Mouse (Mus musculus) spleen, adult 12 weeks (tissue): Measurements from ENCODE around the gene Gpa33.

Source experiments
- DNase-seq: peaks from one replicate; pipeline ENCODE4 v3.0.0; 2022; ENCODE audit warnings: low spot score

Gene Gpa33

DNA sequence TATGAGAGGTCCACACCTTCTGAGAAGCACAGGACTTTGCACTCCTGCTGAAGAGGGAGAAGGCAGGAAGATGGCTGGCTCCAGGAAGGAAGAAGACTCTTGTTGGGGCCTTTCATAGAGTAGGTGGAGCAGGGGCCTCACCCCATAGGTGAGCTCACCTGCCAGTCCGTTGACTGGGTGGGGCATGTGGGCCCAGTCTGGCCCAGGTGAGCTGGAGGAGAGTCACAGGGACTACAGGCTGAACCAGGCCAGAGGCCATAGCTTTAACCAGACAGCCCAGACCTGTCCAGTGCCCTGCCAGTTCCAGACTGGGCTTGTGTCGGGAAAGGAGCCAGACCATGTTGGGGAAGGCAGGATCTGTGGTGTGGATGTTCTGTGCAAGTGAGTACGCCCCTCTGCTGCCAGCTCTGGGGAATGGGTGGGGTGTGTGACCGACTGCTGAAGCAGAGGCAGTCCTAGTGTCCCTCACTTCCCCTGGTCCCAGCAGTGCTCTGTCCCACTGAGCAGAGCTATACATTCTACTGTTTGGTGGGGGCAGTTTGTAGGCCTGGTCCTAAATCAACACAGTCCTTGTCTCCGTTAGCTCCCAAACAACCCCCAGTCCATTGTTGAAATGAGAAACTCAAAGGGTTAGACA lies at the start of gene Gpa33:
Gpa33 (plus strand) TSS at position 15 of the 637 bp plus-strand sequence.
- DNase-seq, result no peak

DNA sequence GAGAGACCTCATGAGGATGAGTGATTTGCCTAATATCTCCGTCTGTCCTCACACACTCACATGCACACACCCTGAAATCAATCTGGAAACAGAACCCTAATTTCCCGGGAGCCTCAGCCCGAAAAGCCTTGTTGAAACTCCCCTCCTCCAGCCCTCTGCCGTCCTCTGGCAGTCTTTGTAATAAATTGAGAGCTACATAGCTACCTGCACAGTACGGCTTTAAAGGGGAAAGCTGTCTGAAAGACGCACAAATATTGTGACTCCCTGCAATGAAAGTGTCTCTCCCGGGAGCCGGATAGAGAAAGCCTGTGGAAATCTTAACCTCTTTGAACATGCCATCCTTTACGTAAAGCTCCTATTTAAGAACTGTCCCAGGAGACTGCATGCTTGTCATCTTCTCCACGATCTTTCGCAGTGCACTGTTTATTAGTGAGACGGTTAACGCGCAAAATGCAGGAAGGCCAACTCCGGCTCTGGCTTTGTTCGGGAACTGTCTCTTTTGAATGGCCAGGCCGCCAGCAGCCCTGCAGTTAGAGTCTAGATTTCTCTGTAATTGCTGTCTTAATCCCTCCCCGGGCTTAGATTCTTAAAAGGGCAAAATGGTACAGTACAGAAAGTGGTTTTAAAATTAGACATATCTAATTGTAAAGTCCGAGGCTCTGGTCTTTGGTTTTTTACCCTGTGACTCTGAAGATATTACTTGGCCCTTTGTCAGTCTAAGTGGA lies 41.4 kb upstream of the Gpa33 start:
- no peak for DNase-seq

- DNase-seq, result no peak
These were observed 40.7 kb upstream of the Gpa33 start for GRCm38 (mm10) chr1:166089337-166089736.

GRCm38 (mm10) chr1:166089739-166090138 lies 40.3 kb upstream of the Gpa33 start:
- no peak for DNase-seq

DNA sequence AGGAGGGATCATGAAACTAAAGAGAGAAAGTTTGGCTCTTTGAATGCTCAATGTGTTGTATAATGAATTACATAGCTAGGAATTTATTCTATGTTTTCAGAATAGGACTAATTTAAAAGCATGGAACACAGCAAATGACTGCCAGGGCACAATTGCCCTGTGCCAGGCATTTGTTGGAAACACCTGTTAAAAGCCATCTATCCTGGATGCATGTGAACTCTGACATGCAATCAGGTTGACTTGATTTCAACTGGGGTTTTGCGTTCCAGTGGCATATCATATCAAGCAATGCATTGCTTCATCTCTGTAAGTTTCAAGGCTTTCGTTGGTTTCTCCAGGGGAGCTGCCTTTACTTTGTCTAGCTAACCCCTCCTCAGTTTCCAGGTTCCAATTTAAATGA lies 39.7 kb upstream of the Gpa33 start:
- DNase-seq, result no peak

- DNase-seq, result no peak
These were observed 35.6 kb upstream of the Gpa33 start for GRCm38 (mm10) chr1:166094462-166094861.

GRCm38 (mm10) chr1:166098120-166098519 lies 31.9 kb upstream of the Gpa33 start:
- DNase-seq, result no peak

DNA sequence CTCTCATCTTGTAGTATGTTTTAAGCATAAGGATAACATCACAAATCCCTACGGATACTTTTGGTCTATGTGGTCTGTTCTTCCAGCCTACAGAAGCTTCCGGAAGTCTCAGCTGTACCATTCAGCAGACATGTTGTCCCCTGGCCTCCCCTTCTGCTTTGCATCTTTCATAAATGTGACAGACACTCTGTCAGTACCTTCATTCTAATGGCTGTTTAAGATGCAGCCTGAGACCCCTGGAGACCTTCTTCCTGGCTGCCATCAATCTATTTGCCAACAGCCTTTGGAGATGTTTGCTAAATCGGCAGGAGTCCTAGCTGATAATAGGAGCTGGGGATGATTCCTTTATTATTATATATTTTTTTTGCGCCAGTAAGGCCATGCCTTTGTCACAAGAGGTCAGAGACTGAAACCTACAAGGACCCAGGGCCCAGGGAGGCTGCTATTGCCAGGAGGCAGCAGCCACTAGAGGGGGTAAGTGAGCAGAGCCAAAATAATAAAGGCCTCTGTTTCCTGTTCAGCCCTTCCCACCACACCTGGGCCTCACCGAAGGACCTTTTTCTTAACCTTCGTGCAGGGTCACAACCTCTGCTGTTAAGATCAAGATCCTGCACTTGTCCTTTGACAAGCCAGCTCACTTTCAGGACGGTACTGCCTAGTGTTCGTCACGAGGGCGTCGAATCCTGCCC lies 27.0 kb upstream of the Gpa33 start:
- no peak for DNase-seq

GRCm38 (mm10) chr1:166104858-166105257 lies 25.2 kb upstream of the Gpa33 start:
- no peak for DNase-seq

- DNase-seq, result no peak
These were observed 24.6 kb upstream of the Gpa33 start for GRCm38 (mm10) chr1:166105464-166105863.

- DNase-seq, result no peak
These were observed 15.1 kb upstream of the Gpa33 start for GRCm38 (mm10) chr1:166114986-166115385.

DNA sequence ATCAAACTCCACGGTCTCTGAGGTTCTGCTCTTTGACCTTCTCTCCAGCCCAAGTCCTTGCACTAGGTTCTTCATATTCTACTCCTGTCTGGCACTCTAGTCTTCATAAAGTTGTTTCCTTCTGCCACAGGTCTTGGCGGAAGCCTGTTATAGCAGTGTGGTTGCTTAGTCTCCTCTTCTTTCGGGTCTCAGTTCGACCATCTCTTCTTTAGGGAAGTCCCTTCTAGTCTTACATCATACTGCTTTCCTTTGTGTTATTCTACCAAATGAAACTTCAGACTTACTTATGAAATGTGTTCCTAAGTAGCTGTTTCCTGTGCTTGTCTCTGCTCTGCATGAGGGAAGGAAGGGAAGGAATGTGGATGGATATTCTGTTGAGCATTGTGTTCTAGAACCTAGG lies 14.3 kb upstream of the Gpa33 start:
- DNase-seq, result no peak

DNA sequence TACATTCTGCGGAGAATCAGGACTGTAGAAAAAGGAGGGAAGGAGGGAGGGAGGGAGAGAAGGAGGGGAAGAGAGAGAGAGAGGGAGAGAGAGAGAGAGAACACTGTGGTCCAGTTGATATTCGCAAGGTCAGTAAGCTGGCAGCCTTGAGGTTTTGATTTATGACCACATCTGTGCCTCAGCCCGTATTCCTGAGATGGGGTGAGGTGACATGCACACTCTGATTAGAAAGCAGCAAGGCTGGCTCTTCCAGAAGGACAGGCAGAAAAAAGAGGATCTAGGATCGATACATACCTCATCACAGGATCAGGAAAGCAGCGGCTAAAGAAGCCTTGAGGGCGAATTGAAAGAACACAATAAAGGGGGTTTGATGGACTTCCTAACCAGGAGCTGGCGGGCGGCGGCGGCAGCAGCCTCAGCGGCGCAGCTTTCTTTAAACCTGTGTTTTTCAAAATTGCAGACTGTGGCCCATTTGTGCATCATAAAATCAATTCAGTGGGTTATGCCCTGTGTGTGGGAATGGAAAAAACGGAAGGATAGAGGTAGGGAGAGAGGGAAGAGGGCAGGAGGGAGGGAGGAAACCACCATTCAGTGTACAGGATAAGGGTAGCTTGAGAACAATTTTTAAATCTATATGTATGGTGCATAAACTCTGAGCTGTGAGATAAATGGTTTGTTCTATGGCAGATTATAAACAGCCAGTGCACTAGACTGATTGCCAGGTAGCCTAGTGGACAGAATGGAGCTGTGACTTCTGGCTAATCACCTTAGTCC lies 12.0 kb upstream of the Gpa33 start:
- no peak for DNase-seq

- no peak for DNase-seq
These were observed 7.9 kb upstream of the Gpa33 start for GRCm38 (mm10) chr1:166122114-166122513.

DNA sequence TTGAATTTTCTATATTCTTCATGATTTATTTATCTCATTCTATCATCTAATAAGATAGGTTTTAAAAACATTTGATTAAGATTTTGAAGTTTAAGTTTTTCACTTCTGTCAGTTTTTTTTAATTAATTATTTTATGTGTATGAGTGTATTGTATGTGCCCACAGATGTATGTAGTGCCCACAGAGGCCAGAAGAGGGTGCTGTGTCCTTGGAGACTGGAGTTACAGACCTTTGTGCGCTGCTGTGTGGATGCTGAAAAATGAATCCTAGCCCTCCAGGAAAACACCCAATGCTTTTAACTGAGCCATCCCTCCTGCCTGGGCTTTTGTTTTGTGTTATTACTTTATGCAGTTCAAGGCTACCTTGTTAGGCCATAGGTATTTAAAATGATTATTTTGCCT lies 7.0 kb upstream of the Gpa33 start:
- DNase-seq, result no peak

- no peak for DNase-seq
These were observed 6.3 kb upstream of the Gpa33 start for GRCm38 (mm10) chr1:166123751-166124150.

DNA sequence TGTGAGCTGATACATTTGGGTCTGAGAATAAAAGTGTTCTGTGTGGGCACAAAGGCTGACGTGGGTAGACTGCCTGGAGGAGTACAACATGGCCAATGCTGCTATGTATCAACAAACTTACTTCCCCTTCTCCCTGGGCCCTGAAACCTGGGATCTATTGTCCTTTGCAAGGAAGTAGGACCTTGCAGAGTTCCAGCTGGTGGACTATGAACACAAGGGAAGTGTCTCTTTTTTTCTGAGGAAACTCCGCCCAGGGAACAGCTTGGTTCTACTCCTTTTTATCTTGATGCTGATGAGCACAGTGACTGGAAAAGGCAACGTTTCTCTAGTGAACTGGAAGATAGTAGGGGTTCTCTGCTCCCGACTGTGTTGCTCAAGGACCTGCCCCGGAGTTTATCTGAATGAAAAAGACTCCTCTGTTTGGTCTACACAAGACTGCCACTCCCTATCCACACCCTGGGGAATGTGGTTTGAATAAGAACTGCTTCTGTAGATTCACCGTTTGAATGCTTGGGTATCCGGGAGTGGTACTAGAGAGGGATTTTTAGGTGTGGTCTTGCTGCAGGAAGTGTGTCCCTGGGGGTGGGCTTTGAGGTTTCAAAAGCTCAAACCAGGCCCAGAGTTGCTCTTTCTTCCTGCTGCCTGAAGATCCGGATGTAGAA lies 5.0 kb upstream of the Gpa33 start:
- no peak for DNase-seq

- no peak for DNase-seq
These were observed 3.7 kb upstream of the Gpa33 start for GRCm38 (mm10) chr1:166126290-166126689.

- no peak for DNase-seq
These were observed 3.2 kb upstream of the Gpa33 start for GRCm38 (mm10) chr1:166126795-166127194.

DNA sequence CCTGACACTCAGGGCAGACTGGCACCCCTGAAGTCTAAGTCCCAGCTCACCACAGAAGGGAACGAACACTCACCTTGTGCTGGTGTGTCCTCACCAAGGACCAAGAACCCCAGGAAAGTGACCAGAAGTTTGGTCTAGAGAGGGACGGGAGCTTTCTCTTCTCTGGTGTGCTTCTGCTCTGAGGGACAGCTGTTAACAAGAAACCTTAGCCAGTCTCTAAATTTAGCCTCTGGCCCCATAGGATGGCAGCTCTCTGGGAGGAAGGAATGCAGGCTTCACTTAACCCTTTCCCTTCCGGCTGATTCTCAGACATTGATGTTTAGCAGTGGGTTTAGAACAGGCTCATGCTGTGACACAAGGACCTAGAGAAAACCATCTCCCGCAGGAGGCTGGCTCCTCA lies 2.3 kb upstream of the Gpa33 start, which contains the start of gene Dusp27:
Dusp27 (minus strand) TSS at position 204 of the 400 bp plus-strand sequence.
- DNase-seq, result no peak

- DNase-seq, result no peak
These were observed 1.5 kb upstream of the Gpa33 start for GRCm38 (mm10) chr1:166128551-166128950.

DNA sequence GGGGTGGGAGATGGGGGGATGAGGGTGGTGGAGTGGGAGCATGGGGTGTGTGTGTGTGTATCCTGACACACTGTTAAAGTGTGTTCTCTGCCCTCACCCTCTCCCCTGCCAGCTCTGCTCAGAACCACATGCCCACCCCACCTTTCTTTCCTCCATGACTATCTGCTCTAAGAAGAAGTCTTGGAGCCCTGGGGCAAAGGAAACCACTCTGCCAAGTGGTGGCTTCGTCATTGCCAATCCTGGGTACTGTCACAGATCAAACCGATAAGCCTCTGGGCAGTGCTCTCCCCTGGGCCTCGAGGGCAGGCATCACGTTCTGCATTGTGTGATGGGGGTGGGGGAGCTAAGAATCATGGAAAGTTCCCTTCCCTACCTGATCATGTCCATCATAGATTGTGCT lies 2.3 kb downstream of the Gpa33 start:
- DNase-seq, result no peak
